Mouse (Mus musculus) MEL-GATA-1-ER (cell line): ENCODE measurements around the gene Opalin.

Experiments
- DNase-seq: peaks from one replicate; pipeline ENCODE4 v3.0.0-alpha.2; 2012; ENCODE audit warnings: low read depth; ENCODE audit errors: extremely low read depth

Gene Opalin

DNA sequence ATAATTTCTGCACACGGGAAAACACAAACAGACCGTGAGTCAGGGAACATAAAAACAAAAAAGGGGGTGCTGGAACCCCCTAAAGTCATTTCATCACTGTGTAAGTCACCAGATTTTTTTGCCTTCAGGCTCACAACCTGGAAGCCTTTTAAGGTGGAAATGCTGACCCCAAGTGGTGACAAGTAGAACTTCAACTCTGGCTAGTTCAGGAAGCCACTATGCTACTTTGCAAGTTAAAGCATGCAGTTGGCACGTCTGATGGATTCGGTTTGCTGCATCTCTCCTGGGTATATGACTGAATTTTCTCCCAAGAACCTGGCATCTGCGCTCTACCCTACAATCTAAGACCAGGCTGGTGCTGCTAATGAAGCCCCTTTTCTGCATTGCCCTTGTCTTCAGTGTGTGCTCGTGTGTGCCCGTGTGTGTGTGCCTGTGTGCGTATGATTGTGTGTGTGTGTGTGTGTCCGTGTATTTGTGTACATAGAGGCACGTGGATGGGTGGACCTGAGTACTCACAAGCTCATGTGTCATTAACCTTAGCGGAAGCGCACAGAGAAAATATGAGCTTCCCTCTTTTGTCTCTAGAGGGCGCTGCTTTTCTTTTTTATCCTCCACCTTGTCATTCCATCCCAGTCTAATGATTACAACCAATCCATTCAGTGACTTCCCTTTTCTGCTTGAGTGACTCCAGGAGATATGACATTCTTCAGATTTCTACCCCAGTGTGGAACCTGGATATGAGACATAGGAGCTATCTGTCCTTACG is 60.8 kb downstream of the Opalin start:
- no peak for DNase-seq

- no peak for DNase-seq
Measured at GRCm38 (mm10) chr19:41014003-41014402, 62.9 kb downstream of the Opalin start.

GRCm38 (mm10) chr19:41013591-41013990 is 63.3 kb downstream of the Opalin start:
- DNase-seq = no peak
